Mouse (Mus musculus) small intestine, adult 2 months (tissue): ENCODE results near the gene 2210016F16Rik.

Experiments
- CTCF ChIP-seq: fragments of 200-500 bp; IDR thresholded peaks from 2 replicates; pipeline ENCODE4 v1.5.1; 2012; ENCODE audit warnings: low read depth, mild to moderate bottlenecking, control low read depth, inconsistent platforms, low read length, moderate library complexity, mixed read lengths; ENCODE audit not compliant: insufficient replicate concordance, insufficient read length; ENCODE audit errors: extremely low read depth
- POLR2A ChIP-seq: fragments of 200-500 bp; IDR thresholded peaks from 2 replicates; pipeline ENCODE4 v1.6.1; 2012; ENCODE audit warnings: low read depth, mild to moderate bottlenecking, control low read depth, inconsistent platforms, low read length, moderate library complexity

DNA sequence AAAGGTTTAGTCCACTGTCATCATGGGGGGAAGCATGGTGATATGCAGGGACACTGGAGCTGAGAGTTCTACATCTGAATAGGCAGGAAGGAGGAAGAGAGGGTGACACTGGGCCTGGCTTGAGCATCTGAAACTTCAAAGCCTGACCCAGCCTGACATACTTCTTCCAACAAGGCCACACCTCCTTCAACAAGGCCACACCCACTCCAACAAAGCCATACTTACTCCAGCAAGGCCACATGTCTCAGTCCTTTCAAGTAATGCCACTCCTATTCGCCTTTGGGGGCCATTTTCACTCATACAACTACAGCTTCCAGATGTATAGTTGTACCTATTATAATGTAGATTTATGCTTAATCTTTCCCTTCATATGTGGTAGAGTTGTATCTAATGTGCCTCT is 17.4 kb downstream of the 2210016F16Rik start:
- TF ChIP-seq CTCF (no peak), POLR2A (no peak)
